Mouse (Mus musculus): ENCODE data around the gene Tial1.

Tial1 gene

DNA sequence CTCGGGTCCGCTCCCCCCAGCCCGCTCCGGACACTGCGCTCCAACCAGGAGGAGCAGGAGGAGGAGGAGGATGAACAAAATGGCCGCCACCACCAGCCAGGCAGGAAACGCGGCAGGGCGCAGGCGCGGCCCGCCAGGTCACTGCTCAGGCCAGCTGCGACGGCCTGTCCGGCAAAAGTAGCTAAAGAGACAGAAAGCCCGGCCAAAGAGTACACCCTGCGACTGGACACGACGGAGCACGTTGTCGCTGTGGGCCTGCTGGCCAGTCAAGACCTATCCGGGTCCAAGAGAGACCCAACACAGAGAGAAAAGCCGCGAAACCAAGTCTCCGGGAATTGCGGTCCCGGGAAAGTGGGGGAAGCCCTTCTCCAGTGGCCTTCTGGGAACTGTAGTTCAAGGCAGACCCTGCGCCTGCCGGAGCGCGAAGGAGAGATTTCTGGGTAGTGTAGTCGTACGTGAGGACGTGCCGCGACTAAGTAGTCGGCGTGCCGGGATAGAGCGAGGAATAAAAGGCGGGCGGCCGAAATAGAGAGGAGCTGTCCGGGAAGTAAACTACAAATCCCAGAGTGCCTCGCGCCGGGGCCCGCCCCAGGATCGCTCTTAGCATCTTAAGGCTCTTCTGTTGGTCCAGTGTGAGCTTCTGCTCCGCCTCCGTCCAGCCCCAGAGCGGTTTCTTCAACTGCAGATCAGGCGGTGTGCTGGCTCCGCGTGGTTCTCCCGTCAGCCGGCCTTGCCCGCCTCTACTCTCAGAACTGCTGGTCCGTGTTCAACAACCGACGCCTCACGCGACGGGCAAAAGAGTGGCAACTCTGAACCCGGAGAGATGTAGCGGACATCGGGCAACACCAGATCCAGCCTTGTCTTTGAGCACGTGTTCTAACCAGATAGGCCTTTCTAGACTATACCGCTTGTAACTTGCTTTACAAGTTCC lies at the start of gene Tial1:
Gene Tial1 (minus strand): TSS at position 433 of the 931 bp plus-strand sequence.
- peak; percentile 100 for DNase-seq

DNA sequence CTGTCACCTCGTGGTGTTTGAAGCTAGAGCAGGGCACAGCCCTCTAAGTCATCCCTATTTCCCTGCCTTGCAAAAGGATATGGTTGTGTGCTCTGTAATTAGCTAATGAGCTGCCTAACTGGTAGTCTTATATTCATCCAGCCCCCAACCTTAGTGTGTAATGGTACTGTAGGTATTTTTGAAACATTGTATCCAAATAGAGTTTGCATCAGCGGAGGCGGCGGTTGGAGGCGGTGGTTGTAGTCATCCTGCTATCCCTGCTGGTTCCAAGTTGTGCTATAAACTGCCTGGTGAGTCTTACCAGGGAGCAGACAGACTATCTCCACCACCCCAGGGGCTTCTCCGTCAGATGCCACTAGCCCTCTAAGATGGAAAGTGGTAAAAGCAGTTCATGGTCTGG lies 42.6 kb upstream of the Tial1 start:
- no peak for DNase-seq

DNA sequence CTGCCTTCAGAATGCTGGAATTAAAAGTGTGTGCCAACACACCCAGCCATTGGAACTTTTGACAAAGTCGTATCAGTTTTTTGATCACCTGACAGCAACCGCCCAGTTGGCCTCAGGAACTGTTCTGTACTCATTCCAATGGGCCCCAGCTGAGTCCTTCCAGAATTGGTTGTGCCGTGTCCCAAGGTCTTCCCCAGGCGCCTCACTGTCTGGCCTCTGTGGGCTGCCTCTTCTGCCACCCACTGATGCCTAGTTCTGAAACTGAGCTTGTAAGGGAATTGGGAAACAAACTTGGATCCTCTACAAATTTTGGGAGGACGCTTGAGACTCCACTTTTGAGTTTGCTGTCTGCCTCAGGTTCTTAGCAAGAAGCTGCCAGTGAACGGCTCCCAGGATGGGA lies 38.3 kb upstream of the Tial1 start:
- DNase-seq = no peak

DNA sequence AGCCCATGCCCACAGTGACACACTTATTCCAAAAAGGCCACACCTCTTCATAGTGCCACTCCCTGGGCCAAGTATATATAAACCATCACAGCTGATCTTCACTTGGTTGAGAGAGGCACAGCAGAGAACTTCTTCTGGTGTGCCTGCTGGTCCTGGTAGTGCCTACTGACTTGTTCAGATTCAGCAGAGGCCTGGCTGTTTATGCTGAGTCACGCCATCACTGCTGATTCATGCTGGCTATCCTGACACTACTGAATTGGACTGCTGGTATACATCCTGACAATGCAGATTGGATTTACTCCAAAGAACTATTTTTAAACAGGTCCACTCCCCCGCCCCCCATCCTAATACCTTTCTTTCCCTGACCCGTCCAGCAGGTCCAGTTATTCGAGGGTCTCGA lies 33.0 kb upstream of the Tial1 start:
- no peak for DNase-seq

DNA sequence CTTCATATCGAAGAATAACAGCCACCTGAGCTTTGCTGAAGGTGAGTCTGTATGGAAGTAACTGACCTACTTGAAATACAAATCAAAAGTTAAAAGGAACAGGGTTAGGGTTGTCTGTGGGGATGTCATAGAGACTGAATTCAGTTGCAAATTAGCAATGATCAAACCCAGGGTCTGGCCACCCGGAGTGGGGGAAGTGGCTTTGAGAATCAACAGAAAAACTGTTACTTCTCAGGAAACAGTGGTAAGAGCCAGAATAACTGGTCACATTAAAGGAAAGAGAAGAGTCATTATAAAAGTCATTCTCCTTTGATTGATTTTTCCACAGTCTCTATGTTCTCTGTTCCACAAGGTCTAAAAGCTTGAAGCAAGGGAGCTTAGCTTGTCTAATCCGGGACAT lies 27.5 kb upstream of the Tial1 start:
- no peak for DNase-seq

DNA sequence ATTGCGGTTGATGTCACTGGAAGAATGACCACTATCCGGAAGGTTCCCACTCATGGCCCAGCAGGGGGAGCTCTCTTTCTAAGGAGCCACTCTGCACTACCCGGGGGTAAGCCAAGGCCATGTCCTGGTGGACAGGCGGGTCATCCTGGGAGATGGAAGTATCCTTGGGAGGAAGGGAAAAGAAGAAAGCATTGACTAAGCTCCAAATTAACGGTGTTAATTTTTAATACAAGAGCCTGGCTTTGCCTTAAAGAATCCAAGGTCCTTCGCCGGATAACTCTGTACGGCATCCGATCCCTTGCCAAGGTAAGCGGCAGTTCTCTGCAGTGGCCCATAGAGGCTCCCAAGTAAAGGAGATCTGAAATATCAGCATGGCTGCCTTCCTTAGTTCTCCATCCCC lies 12.8 kb upstream of the Tial1 start:
- DNase-seq = peak; percentile 88

DNA sequence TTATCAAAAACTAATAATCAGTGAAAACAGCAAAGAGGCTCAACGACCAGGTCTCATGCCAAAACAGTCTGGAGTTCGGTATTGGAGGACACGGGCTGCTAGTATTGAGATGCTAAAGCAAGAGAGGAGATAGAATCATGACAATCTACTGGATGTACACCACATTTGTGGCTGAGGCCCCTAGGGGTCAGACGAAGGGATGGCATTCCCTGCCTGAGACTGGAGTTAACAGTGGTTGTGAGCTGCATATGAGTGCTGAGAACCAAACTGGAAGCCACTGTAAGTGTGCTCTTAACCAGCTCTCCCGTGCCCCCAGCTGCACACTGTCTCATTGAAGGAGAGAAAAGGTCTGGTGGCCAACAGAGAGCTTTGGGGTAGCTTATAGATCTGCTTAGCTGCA lies 889 bp upstream of the Tial1 start:
- DNase-seq = no peak

DNA sequence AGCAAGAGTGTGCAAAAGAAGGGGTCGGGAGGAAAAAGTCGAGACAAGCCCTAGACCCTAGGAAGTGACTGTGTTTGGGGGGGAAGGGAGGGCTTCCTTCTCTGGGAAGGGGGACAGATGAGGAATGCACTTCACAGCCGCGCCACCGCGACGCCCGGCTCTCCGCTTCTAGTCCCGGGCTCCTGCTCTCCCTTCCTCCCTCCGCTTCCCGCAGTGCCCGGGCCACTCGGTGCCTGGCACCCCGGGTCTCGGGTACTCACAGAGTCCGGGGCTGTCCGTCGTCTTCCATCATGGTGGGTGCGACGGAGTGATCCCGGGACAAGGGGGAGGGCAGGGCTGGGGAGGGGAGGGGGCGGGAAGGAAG lies 670 bp downstream of the Tial1 start:
- no peak for DNase-seq

DNA sequence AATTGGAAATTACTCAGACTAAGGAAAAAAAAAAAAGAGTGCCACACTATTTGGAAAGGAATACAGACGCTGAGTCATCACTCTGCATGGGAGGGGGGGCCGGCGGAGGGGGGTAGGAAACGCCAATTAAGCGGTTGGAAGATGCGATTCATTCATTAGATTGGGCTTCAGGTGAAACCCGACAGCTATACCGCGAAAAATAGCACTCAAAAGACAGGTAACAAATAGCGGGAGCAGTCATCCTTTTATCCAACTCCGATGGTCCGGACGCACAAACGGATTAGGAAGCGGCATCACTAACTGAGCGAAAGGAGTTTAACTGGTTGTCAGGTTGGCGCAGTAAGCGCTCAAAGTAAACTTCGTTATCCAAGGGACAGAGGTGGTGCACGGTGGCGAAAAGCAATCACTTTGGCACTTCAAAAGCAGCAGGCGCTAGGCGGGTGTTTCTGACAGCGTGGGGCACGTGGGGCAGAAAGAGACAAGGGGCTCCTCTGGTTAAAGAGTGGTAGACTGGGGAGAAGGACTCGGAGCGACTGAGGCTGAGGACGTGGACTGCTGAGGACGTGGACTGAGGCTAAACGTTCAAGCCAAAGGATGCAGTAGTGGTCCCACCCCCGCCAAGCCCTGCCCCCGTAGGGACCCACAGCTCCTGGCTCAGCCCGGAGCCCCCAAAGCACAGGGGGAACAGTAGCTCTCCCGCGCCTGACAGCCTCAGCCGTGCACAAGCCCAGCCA lies 1.2 kb downstream of the Tial1 start:
- peak; percentile 21 for DNase-seq

DNA sequence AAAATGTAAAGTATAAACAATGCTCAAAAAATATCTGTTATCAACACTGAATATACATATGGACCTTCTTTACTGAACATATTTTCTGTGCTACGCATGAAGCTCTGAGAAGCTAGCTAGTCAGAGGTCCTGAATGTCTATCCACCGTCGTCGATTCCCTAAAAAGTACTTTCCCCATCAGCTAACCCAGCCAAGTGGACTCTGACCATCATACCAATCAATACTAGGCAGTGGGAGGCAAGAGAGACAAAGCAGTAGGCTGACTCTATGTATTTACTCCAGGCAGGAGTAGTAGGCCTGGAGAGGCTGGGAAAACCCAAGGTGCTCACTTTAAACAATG lies 1.8 kb downstream of the Tial1 start:
- DNase-seq = no peak

DNA sequence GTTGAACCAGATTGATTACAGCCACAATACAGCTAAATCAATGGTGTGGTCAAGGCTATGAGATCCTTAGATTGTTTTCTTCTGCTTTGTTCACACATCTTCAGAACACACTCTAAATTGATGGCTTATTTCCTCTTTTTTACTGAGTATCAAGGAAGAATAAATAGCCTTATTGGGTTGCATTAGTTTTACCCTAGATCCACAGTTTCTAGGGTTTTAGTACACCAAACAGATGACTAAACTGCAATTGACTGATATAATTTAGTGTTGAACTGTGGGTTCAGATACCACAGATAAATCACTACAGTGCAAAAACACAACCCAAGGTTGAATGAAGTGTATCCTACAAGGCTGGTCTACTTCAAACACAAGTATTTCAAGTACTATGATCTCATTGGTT lies 3.5 kb downstream of the Tial1 start:
- no peak for DNase-seq

DNA sequence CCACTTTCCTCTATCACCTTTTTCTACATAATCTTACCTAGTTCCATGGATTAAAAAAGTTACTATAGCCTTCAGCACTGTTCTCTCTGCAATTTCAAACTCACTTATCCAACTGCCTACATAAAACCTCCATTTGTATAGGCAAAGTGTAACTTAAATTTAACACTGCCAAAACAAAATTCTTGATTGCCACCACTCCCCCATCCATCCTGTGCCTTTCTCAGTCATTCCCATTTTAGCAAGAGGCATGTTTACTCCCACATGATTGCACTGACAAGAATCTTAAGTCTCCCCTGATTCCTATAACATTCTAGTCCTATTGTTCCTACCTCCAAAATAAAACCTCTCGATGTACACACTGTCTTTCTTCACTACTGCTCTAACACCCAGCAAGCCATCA lies 8.8 kb downstream of the Tial1 start:
- no peak for DNase-seq

DNA sequence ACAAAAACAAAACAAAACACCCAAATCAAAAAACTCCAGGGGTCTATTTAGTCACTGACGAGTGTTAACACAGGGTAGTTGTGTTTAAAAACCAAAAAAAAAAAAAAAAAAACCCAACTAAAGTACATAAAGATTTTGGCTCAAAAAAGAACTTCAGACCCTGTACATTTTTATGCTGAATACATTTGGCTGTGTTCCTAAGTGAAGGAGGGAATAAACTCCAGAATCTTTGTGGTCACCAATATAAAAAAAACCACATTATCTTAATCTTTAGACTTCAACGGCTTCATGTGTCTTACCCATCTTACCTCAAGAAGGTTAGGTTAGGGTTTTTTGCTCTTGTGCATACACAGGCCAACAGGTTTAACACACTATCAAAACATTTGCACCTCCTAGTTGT lies 20.9 kb downstream of the Tial1 start:
- no peak for DNase-seq

DNA sequence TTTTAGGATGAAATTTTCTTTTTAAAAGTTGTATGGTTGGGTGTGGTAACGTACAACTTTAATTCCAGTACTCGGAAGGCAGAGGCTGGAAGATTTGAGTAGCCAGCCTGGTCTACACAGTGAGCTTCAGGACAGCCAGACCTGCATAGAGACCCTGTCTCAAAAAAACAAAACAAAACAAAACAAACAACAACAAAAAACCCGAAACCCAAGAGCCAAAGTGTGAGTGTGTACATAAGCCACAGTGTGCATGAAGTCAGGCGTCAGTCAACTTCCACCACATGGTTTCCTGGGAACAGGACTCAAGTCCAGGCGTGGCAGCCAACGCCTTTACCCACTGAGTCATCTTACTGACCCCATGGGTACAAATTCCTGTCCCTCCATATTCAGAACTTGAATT lies 22.3 kb downstream of the Tial1 start:
- DNase-seq = no peak

DNA sequence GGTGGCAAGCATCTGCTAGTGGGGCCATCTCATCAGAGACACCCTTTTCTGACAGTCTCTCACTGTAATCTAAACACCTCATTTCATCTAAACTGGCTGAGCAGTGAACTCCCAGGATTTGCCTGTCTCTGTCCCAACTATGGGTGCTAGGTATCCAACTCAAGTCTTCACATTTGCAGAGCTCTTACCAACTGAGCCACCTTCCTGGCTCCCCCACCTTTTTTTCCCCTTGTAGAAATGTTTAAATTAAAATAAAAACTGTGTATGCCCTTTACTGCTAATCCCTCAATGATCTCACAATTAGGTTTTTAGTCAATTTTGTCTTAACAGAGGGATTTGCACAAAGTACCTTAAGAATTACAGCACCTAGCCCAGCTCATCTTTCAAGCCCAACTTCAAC lies 23.4 kb downstream of the Tial1 start:
- DNase-seq = no peak

DNA sequence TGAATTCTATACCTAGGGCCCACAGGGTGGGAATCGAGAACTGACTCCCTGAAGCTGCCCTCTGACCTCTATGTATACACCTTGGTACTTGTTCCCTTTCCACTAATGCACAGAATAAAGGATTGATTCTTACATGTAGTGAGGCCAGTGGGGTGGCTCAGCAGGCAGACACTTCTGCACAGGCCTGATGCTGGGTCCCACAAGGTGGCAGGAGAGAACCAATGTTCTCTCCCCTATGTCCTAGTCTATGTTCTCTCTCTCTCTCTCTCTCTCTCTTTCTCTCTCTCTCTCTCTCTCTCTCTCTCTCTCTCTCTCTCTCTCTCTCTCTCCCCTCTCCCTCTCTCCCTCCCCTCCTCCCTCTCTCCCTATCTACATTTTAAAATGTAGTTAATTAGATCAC lies 28.3 kb downstream of the Tial1 start:
- DNase-seq = peak; percentile 6

DNA sequence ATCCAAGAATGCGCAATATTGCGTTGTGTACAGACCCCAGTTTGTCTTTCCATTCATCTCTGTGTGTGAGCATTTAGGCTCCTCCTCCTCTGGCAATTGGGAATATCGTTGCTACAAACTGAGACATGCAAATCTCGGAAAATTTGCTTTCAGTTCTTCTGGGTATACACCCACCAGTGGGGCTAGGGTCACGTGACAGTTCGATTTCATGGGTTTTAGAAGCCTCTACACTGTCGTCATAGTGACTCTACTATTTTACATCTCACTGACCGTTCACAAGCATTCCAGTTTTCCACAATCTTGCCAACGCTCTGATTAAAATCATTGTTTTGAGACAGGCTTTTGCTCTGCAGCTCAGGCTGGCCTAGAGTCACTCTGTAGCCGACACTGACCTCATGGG lies 28.9 kb downstream of the Tial1 start:
- DNase-seq = no peak

DNA sequence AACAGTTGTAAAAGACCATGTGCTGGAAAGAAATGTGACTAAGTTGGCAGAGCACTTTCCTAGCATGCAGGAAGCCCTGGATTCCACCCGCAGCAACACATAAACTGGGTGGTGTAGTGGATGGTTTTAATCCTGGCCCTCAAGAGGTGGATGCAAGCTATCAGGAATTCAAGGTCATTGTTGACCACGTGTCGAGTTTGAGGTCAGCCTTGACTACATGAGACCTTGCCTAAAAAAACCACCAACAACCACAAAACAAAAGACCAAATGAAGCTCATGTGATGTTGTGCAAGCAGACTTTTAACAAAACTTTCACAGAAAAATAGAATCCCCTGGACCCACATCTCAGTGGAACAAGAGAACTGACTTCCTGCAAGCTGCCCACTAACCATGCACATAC lies 39.0 kb downstream of the Tial1 start:
- no peak for DNase-seq

DNA sequence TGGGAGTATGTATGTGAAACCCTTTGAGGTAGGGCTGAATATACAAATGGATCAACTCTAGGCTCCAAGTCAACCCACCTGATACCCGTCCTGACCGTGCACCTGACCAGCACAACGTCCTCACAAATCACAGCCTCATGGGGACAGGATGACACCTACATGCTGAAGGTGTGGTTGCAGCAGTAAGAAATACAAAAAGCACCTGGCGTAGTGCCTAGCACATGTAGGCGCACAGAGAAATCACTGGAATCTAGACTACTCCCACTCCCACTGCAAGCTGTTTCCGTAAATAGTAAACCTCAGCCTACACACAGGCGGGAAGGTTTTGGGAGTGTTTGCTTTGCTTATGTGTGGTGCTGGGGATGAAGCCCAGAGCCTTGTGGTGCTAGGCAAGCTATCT lies 39.8 kb downstream of the Tial1 start:
- no peak for DNase-seq

DNA sequence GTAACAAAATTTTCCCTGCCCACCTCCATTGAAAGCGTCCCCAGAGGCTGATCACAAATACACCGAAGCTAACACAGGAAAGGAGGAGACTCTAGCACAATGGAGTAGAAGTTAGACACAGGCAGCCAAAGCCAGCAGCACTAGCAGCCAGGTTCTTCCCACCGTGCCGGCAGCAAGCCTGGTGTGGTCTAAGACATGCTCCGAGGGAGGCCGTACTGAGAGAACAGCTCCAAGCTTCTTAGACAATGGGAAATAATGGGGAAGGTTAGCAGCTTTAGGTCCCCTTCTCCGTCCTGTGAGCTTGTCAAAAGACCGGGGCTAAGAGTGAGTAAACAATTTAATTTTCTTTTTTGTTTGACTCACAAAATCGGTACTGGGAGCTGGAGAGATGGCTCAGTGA lies 41.8 kb downstream of the Tial1 start:
- DNase-seq = no peak

DNA sequence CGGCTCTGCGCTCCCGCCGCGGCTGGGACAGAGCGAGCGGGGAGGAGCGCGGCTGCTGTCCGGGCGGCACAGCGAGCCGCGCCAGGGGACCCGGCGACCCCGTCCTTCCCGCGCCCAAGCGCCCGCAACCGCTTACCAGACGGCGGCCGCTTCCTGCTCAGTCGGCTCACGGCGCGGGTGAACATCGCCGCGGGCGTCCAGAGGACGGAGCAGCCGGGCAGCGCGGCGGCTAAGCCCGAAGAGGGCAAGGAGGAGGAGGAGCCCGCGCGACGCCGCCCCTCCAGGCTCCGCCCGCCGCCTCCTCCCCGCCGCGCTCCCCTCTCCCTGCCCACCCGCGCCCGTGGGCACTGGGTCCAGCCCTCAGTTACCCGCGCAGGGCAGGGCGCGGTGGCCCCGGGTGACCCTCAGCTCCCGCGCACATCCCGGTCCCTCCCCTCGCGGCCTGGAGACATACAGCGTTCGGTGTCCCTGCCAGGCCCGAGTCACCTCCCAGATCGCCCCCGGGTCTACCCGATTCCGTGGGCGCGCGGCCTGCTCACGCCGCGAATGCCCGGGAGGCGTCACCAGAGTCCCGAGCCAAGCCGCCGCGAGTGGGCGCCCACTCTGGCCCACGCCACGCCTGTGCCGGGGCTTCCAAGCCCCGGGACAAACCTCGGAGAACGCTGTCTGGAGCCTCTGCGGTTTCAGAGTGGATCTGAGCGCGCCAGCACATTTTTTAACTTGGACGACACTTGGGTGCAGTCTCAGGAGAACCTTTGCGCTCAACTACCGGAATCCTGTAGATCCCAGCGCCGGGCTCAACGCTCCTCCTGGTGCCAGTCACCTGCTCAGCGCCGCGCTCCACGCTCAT lies 43.4 kb downstream of the Tial1 start, which contains the start of gene Rgs10:
Gene Rgs10 (minus strand): TSS at position 829 of the 850 bp plus-strand sequence.
- peak; percentile 66 for DNase-seq

DNA sequence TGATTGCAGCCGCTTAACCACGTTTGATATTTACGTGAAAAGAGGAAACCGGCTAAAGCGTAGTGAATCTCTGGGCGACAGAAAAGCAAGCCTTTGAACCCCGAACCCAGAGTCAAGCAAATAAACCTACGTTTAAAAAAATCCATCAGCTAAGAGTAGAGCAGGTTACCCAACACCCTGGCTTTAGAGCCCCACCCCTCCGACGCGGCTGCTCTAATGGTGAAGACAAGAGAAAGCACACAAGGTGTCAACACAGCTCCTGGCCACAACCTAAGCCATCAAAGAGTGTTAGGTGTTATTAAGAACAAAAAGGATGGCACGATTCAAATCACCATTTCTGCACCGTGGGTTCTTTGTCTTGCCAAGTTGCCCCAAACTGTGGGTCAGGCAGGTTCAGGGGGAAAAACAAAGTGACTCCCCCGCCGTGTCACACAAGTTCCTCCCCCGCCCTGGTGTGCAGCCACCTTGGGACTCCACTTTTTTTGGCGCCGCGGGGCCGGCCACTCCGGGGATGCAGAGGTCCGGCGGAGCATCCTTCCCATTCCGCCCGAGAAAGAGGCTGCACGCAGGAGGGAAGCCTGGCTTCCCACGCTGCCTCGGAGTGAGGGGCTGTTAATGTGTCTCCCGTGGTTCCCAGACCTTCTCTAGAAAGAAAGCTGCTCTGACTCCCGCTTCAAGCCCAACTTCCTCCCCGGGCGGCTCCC lies 44.1 kb downstream of the Tial1 start:
- peak; percentile 37 for DNase-seq

DNA sequence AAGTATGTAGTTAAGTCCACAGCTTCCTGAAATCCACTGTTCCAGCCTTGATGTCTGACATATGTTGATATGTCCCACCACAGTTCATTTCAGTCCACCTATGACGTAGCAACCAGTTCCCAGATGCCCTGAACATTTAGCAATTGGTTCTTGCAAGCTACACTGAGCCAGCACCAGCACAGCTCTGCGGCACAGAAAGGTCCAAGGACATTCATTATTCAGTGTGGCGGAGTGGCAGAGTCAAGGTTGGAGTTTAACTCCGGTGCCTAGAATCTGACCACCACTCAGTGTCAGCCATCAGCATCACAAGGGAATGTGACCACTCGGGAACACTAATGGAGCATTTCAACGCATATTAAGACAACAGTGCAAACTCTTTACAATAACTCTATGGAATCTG lies 44.9 kb downstream of the Tial1 start:
- no peak for DNase-seq
